Mouse (Mus musculus) embryonic facial prominence, embryonic 10.5 days (tissue): ENCODE results near the gene Ranbp10. TPM values are rescaled to one million over a fixed set of nuclear protein-coding genes. Genes with fewer than 3 reads are reported as not detected.
A peak's percentile ranks its signal among the peaks of the same experiment; 100 is the strongest.
"Not testable (repeated sequence)": the region's sequence is repeated elsewhere in the genome, so short reads cannot be mapped to it uniquely, and the experiment has no call there.

ENCODE experiments used
- DNase-seq: peaks from one replicate; pipeline ENCODE4 v3.0.0-alpha.2; 2017; ENCODE audit warnings: low spot score
- H3K27ac ChIP-seq: fragments of 300-500 bp; sonication (generic); replicated peaks from 2 replicates; pipeline ENCODE4 v1.5.1; 2016; ENCODE audit warnings: mild to moderate bottlenecking
- H3K27me3 ChIP-seq: fragments of 300-500 bp; sonication (generic); replicated peaks from 2 replicates; pipeline ENCODE4 v1.6.1; 2016; ENCODE audit warnings: low read depth, mild to moderate bottlenecking; ENCODE audit not compliant: poor library complexity, severe bottlenecking
- H3K36me3 ChIP-seq: fragments of 300-500 bp; sonication (generic); replicated peaks from 2 replicates; pipeline ENCODE4 v1.6.1; 2016; ENCODE audit warnings: mild to moderate bottlenecking, moderate library complexity
- H3K4me1 ChIP-seq: fragments of 300-500 bp; sonication (generic); 2 replicates; pipeline ENCODE4 v1.6.1; 2016
- H3K4me3 ChIP-seq: fragments of 300-500 bp; sonication (generic); 2 replicates; pipeline ENCODE4 v1.5.1; 2016; ENCODE audit warnings: mild to moderate bottlenecking, moderate library complexity
- H3K9me3 ChIP-seq: fragments of 300-500 bp; sonication (generic); 2 replicates; pipeline ENCODE4 v1.6.1; 2016; ENCODE audit warnings: mild to moderate bottlenecking
- WGBS: fragments of 180-500 bp; shearing (Covaris S2); methylation state at CpG from one replicate; pipeline ENCODE4 v1.1.7; 2016; 5-methylcytosine and 5-hydroxymethylcytosine counted together
- polyA plus RNA-seq: library from polyadenylated mRNA; unstranded; fragments of >200 nt; fragmentation: Nextera tagmentation; extraction: Ambion mirVana; gene quantifications from 2 replicates; pipeline ENCODE4 v1.2.1, GENCODE M21; 2016

The Ranbp10 gene
- polyA plus RNA-seq, 1 experiment from 2014 or later = 12.1 TPM

GRCm38 (mm10) chr8:105854303-105854702, 27.2 kb upstream of the Ranbp10 start:
- no peak for DNase-seq
- H3K27me3 ChIP-seq = no peaks in the 10 kb centered on the region
- H3K4me1 ChIP-seq = peaks cover 53% of the 10 kb centered on the region
- 27% methylated on average over 8 of the region's 8 CpGs for WGBS
- H3K36me3 ChIP-seq = peaks cover 26% of the 10 kb centered on the region
- no peaks in the 10 kb centered on the region for H3K9me3 ChIP-seq
- H3K4me3 ChIP-seq = peak overlapping the region; percentile 84
- H3K27ac ChIP-seq = peak overlapping the region; percentile 95

GRCm38 (mm10) chr8:105853178-105853577, 26.0 kb upstream of the Ranbp10 start, which contains the start of gene Cenpt:
Gene Cenpt, minus strand, starts transcription at chr8:105853278.
- H3K27me3 ChIP-seq = no peaks in the 10 kb centered on the region
- DNase-seq = no peak
- WGBS = 93% methylated on average over 3 of the region's 3 CpGs
- peaks cover 46% of the 10 kb centered on the region for H3K4me1 ChIP-seq
- no peaks in the 10 kb centered on the region for H3K9me3 ChIP-seq
- H3K4me3 ChIP-seq = peak within 1 kb of the TSS; percentile 83; the same call in 1 of the 2 replicates
- H3K27ac ChIP-seq = 0 out of 2 replicates have a peak within 1 kb of the TSS, but pooled peaks have one; percentile 37
- H3K36me3 ChIP-seq = peaks cover 29% of the 10 kb centered on the region

DNA sequence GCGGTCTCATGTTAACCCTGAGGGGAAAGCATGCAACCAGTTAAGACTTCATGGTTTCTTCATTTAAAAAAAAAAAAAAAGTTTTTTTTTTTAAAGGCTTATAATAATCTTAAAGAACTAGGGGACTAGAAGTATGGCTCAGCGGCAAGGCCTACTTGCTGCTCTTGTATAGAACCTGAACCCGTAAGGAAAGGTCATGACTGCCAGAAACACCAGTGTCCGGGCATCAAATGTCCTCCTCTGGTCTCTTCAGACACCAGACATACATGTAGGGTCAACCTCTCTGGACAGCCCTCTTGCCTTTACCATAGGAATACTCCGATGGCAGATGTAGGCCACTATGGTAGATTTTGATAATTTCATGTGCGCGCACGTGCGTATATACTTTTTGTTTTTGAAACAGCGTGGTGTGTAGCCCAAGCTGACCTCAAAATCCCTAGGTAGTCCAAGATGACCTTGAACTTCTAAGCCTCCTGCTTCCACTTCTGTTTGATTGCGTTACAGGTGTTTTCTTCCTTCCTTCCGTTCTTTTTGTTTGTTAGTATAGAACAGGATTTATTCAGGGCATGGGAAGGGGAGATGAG, 25.1 kb upstream of the Ranbp10 start:
- H3K27me3 ChIP-seq = no peaks in the 10 kb centered on the region
- DNase-seq = peak; percentile 10
- H3K27ac ChIP-seq = peak overlapping the region; percentile 37; the same call in 1 of the 2 replicates
- peaks cover 37% of the 10 kb centered on the region for H3K4me1 ChIP-seq
- H3K36me3 ChIP-seq = peaks cover 30% of the 10 kb centered on the region
- WGBS = 82% methylated on average over 12 of the region's 12 CpGs
- H3K9me3 ChIP-seq = no peaks in the 10 kb centered on the region
- peak overlapping the region; percentile 83 for H3K4me3 ChIP-seq

- Histone ChIP-seq H3K27ac (peak overlapping the region; percentile 88), H3K36me3 (peaks cover 33% of the 10 kb centered on the region), H3K9me3 (no peaks in the 10 kb centered on the region), H3K27me3 (no peaks in the 10 kb centered on the region), H3K4me3 (peak overlapping the region; percentile 83), H3K4me1 (peaks cover 32% of the 10 kb centered on the region)
- under 1% methylated on average over 34 of the region's 34 CpGs for WGBS
- peak; percentile 94 for DNase-seq
These were observed 24.5 kb upstream of the Ranbp10 start for GRCm38 (mm10) chr8:105851651-105852143.

DNA sequence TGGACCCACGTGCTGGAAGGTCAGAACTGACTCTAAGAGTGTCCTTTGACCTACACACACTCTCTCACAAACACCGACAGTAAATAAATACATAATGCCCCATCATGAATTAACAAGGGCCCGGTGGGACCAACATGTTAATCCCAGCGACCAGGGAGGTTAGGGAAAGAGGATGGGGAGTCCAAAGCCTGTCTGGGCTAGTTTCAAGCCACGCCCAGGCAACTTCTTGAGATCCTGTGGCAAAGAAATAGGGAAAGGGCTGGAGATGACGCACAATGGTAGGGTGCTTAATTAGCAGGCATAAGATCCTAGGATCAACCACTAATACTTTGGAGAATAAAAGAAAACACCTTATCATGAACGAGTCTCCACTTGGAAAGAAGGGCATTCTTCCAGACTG, 23.5 kb upstream of the Ranbp10 start:
- Histone ChIP-seq H3K27me3 (no peaks in the 10 kb centered on the region), H3K27ac (no peak overlapping the region), H3K4me3 (peak overlapping the region; percentile 83), H3K36me3 (peaks cover 44% of the 10 kb centered on the region), H3K9me3 (no peaks in the 10 kb centered on the region), H3K4me1 (peaks cover 21% of the 10 kb centered on the region)
- 80% methylated on average over 7 of the region's 7 CpGs for WGBS
- no peak for DNase-seq

DNA sequence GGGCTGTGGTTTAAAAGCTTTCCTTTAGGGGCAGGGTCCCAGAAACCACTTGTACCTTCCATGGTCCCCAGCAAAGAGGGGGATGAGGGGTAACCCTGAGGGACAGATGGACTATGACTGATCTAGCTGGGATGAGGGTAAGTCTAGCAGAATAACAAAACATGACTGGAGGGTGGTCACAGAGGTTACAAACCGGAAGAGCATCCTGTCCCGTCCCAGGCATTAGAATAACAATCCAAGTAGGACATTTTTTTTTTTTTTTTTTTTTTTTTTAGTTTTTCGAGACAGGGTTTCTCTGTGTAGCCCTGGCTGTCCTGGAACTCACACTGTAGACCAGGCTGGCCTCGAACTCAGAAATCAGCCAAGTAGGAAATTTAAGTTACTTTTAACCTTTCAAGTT, 22.9 kb upstream of the Ranbp10 start:
- Histone ChIP-seq H3K4me3 (no peak overlapping the region), H3K27me3 (no peaks in the 10 kb centered on the region)
- 79% methylated on average over 4 of the region's 4 CpGs for WGBS

DNA sequence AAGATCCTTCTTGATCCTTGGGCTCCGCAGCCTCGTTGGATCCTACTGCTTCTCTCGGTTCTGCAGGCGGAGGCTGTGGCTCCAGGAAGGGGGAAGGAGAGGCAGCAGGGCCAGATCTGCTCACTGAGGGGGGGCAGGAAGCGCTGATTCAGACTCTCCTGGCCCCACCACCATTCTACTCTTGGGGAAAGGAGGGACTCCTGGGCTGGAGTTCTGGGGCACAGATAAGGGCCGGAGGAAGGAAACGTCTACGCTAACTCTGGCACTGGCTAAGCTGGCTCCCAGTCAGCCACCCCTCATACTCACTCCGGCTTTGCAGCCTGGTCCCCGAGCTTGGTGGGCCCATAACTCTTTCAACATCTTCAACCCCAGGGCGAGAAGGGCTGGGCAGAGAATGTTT, 19.5 kb upstream of the Ranbp10 start:
- 87% methylated on average over 11 of the region's 11 CpGs for WGBS
- H3K27me3 ChIP-seq = no peaks in the 10 kb centered on the region
- H3K4me3 ChIP-seq = no peak overlapping the region

More for the DNA sequence above, 22.9 kb upstream of the Ranbp10 start:
- Histone ChIP-seq H3K4me1 (peaks cover 15% of the 10 kb centered on the region), H3K9me3 (no peaks in the 10 kb centered on the region), H3K27ac (no peak overlapping the region), H3K36me3 (peaks cover 50% of the 10 kb centered on the region)
- DNase-seq = no peak

GRCm38 (mm10) chr8:105839209-105839608, 12.1 kb upstream of the Ranbp10 start:
- Histone ChIP-seq H3K27ac (no peak overlapping the region), H3K9me3 (no peaks in the 10 kb centered on the region), H3K4me1 (0 out of 2 replicates have a peak, but pooled peaks cover 6% of the 10 kb centered on the region), H3K27me3 (no peaks in the 10 kb centered on the region), H3K4me3 (no peak overlapping the region), H3K36me3 (peaks cover 34% of the 10 kb centered on the region)
- 90% methylated on average over 5 of the region's 5 CpGs for WGBS
- no peak for DNase-seq

More for the DNA sequence above, 19.5 kb upstream of the Ranbp10 start:
- H3K36me3 ChIP-seq = peaks cover 82% of the 10 kb centered on the region
- H3K9me3 ChIP-seq = no peaks in the 10 kb centered on the region
- peaks cover 9% of the 10 kb centered on the region for H3K4me1 ChIP-seq
- no peak overlapping the region for H3K27ac ChIP-seq
- no peak for DNase-seq

DNA sequence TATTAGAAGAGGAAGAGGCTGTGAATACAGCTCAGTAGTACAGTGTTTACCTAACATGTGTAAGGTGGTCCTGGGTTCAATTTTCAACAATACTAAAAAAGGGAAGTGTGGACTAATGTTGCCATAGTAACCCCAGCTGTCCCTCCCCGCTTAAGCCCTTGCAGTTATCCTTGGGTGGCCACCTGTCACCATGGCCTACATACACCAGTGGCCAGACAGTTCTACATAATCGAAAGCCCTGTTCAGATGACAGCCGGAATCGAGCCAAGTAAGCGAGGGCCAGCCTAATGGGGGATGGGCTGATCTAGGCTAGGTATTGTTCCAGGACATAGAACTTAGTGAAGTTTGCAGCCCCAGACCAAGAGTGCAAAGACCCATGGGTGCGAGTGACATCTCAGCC, 9.8 kb upstream of the Ranbp10 start:
- Histone ChIP-seq H3K4me1 (0 out of 2 replicates have a peak, but pooled peaks cover 6% of the 10 kb centered on the region), H3K27me3 (no peaks in the 10 kb centered on the region), H3K9me3 (no peaks in the 10 kb centered on the region), H3K36me3 (peaks cover 12% of the 10 kb centered on the region), H3K27ac (no peak overlapping the region), H3K4me3 (no peak overlapping the region)
- 87% methylated on average over 6 of the region's 6 CpGs for whole genome bisulfite sequencing
- DNase-seq = no peak

DNA sequence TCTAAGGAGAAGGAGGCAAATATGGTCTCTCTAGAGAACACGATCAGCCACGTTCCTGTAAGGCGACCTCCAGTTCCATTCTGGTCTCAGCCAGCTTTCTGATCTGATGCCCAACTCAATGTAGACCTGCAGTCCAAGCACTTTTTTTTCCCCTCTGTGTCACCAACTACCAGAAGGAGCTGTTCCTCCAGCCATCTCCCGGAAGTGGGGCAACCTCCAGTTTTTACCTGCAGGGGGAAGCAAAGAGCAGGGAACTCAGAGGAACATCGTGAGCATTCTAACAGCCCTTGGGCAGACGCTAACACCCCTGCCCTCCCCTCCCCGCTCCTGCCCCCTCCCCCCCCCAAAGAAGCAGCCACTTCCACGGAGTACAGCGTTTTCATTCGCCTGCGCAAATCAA, 8.2 kb upstream of the Ranbp10 start:
- Histone ChIP-seq H3K9me3 (no peaks in the 10 kb centered on the region), H3K27me3 (no peaks in the 10 kb centered on the region), H3K27ac (no peak overlapping the region), H3K36me3 (no peaks in the 10 kb centered on the region), H3K4me3 (no peak overlapping the region), H3K4me1 (0 out of 2 replicates have a peak, but pooled peaks cover 6% of the 10 kb centered on the region)
- peak; percentile 60 for DNase-seq
- 30% methylated on average over 11 of the region's 11 CpGs for WGBS

- 88% methylated on average over 2 of the region's 2 CpGs for WGBS
- H3K9me3 ChIP-seq, H3K4me1 ChIP-seq, H3K27ac ChIP-seq, DNase-seq, H3K36me3 ChIP-seq, H3K27me3 ChIP-seq, H3K4me3 ChIP-seq: not testable (repeated sequence)
These were observed 6.6 kb upstream of the Ranbp10 start for GRCm38 (mm10) chr8:105833740-105834139.

- WGBS = 12% methylated on average over 4 of the region's 4 CpGs
- no peaks in the 10 kb centered on the region for H3K27me3 ChIP-seq
- H3K9me3 ChIP-seq = no peaks in the 10 kb centered on the region
- peak overlapping the region; percentile 78 for H3K4me3 ChIP-seq
- peak overlapping the region; percentile 91 for H3K27ac ChIP-seq
- no peak for DNase-seq
- H3K36me3 ChIP-seq = peaks cover 45% of the 10 kb centered on the region
- H3K4me1 ChIP-seq = peaks cover 20% of the 10 kb centered on the region
These were observed 771 bp downstream of the Ranbp10 start for GRCm38 (mm10) chr8:105826379-105826778.

- WGBS = 85% methylated on average over 4 of the region's 4 CpGs
- peaks cover 54% of the 10 kb centered on the region for H3K36me3 ChIP-seq
These were observed 1.6 kb downstream of the Ranbp10 start for GRCm38 (mm10) chr8:105825506-105825905.

More at GRCm38 (mm10) chr8:105825506-105825905, 1.6 kb downstream of the Ranbp10 start:
- Histone ChIP-seq H3K9me3 (no peaks in the 10 kb centered on the region), H3K4me1 (peaks cover 20% of the 10 kb centered on the region), H3K4me3 (peak overlapping the region; percentile 78), H3K27me3 (no peaks in the 10 kb centered on the region), H3K27ac (no peak overlapping the region)
- DNase-seq = no peak
